10 mouse cellular contexts compared by ENCODE assay signal in the genomic region with DNA sequence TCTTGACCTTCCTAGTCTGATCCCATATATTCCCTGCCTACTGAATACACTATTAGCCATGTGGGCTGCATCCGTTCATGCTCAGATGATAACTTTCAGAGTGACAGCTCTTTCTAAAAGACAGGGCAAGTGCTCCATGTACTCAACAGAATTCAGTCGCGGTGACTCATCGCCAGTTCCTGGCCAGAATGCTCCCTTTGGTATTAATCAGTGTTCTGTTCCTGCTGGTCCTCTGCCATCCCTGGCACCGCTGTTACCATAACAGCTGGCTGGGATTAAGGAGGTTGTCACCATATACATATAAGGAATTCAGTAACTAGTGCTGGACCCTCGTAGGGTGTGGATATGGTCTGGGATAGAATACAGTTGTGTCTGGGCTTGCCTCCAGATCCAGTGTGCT. TPM values are rescaled to one million over a fixed set of nuclear protein-coding genes. Genes with fewer than 3 reads are reported as not detected.
DNase-seq lines count a peak whose midpoint lies in the region; ATAC-seq and TF ChIP-seq lines count a peak whose summit lies in the region.
"Had no signal": no experiment of that assay in that cellular context is flagged by ENCODE, and none has a peak within 500 bp of the region (broad histone marks: within the 10 kb centered on the region; RNA-seq: fewer than 3 reads in every experiment).

No protein-coding gene starts in this region.

- no peak for TF ChIP-seq CTCF in layer of hippocampus, adult 2 months (conservative IDR thresholded peaks at IDR 0.05)

- WGBS in limb, embryonic 14.5 days, result 69% methylated on average over 6 of the region's 6 CpGs
- WGBS in limb, embryonic 10.5 days, result 88% methylated on average over 6 of the region's 6 CpGs

- no peak overlapping the region for H3K27ac ChIP-seq in limb, embryonic 14.5 days (replicated peaks; ENCODE audit: low read depth, low read length)
- H3K27ac ChIP-seq in limb, embryonic 10.5 days, result no peak overlapping the region
- H3K27ac ChIP-seq in layer of hippocampus, adult 2 months, result peak overlapping the region; percentile 83
- H3K27ac ChIP-seq: liver, embryonic 15.5 days had no signal

- H3K9ac ChIP-seq in limb, embryonic 14.5 days (ENCODE audit: low read depth, low read length, severe bottlenecking), result no peak overlapping the region
- H3K9ac ChIP-seq: liver, embryonic 15.5 days had no signal

- peaks cover 7% of the 10 kb centered on the region; the same call in 1 of the 2 replicates for H3K4me1 ChIP-seq in limb, embryonic 14.5 days (ENCODE audit: control insufficient read depth, insufficient read depth, low read length)
- peaks cover 25% of the 10 kb centered on the region for H3K4me1 ChIP-seq in limb, embryonic 10.5 days

- H3K27me3 ChIP-seq in limb, embryonic 14.5 days (ENCODE audit: control insufficient read depth, insufficient read depth, low read length), result no peaks in the 10 kb centered on the region
- H3K27me3 ChIP-seq in limb, embryonic 10.5 days (ENCODE audit: low read depth, poor library complexity, severe bottlenecking), result no peaks in the 10 kb centered on the region

- no peak for TF ChIP-seq POLR2A in limb, embryonic 14.5 days (IDR thresholded peaks at IDR 0.05; ENCODE audit: borderline replicate concordance, extremely low read depth, insufficient read depth, insufficient read length)

- no peak overlapping the region for H3K4me2 ChIP-seq in limb, embryonic 14.5 days (replicated peaks; ENCODE audit: low read depth, low read length, severe bottlenecking)
- H3K4me2 ChIP-seq: liver, embryonic 15.5 days had no signal

- DNase-seq in limb, embryonic 14.5 days (ENCODE audit: low spot score), result peak; percentile 71
- no peak for DNase-seq in limb, embryonic 10.5 days (ENCODE audit: low spot score)
- DNase-seq in gastrocnemius, postnatal 14 days, result peak; percentile 78
- peak; percentile 63 to 68 for DNase-seq in layer of hippocampus, adult 2 months (ENCODE audit: low spot score in 2 of 2)
- DNase-seq in testis, postnatal 10 days (ENCODE audit: low spot score), result peak; percentile 44
- DNase-seq in cerebellum, postnatal 4 days (ENCODE audit: low spot score in 2 of 2), result no peak
- DNase-seq in left cerebral cortex, postnatal 36 days (ENCODE audit: low spot score in 2 of 2), result no peak

- intact Hi-C loops in gastrocnemius, postnatal 14 days (cut with DNase I; ENCODE audit: low total_unique reads), result no loop called here
- intact Hi-C loops in left cerebral cortex, postnatal 36 days (cut with DNase I), result no loop called here

- H3K4me3 ChIP-seq in limb, embryonic 14.5 days (replicated peaks; ENCODE audit: low read length), result no peak overlapping the region
- H3K4me3 ChIP-seq in limb, embryonic 10.5 days, result no peak overlapping the region
- no peak overlapping the region for H3K4me3 ChIP-seq in layer of hippocampus, adult 2 months
- H3K4me3 ChIP-seq: liver, embryonic 15.5 days had no signal

- H3K36me3 ChIP-seq in limb, embryonic 14.5 days (ENCODE audit: control insufficient read depth, insufficient read depth, low read length), result no peaks in the 10 kb centered on the region
- H3K36me3 ChIP-seq in limb, embryonic 10.5 days, result no peaks in the 10 kb centered on the region
- H3K36me3 ChIP-seq: liver, embryonic 15.5 days had no signal

- no peaks in the 10 kb centered on the region for H3K9me3 ChIP-seq in limb, embryonic 14.5 days (ENCODE audit: control insufficient read depth, low read length)
- H3K9me3 ChIP-seq in limb, embryonic 10.5 days (replicated peaks), result no peaks in the 10 kb centered on the region
- H3K9me3 ChIP-seq: liver, embryonic 15.5 days had no signal

- ATAC-seq in limb, embryonic 14.5 days (ENCODE audit: low FRiP score, low read depth), result peak; percentile 53
- ATAC-seq in cerebellum, adult (ENCODE audit: insufficient number of reproducible peaks, low FRiP score, low TSS enrichment), result no peak

RNA-seq across cellular contexts. Expression of a gene that starts 23.7 kb away (rescaled TPM):
- polyA plus RNA-seq in limb, embryonic 14.5 days (2012; rRNA removed), result 10.7 and 11.3 TPM in 2 replicates
- polyA plus RNA-seq in limb, embryonic 14.5 days (2014; fragmentation: Nextera tagmentation; extraction: Ambion mirVana), result 14.6 and 18.4 TPM in 2 replicates
- 8.0 and 9.7 TPM in 2 replicates for polyA plus RNA-seq in limb, embryonic 10.5 days (2016; fragmentation: Nextera tagmentation; extraction: Ambion mirVana)
- 1 to 10 TPM; 3.4 to 5.0 TPM for total RNA-seq in gastrocnemius, postnatal 14 days (2021)
- 10 to 100 TPM; 24.4 to 28.5 TPM for total RNA-seq in layer of hippocampus, adult 2 months (2021)
- 10 to 100 TPM in 1 of 2 experiments, 1 to 10 TPM in 1; 7.2 to 10.9 TPM for total RNA-seq in left cerebral cortex, postnatal 36 days (2021)
- total RNA-seq: MEL had no signal

Comparison
In these comparisons a context has a peak if more than half of its experiments do, and no peak if none do; other contexts are left out.
1. DNase-seq: peak in limb, embryonic 14.5 days (single experiment), gastrocnemius, postnatal 14 days (single experiment), layer of hippocampus, adult 2 months (2 of 2) and testis, postnatal 10 days (single experiment); none in limb, embryonic 10.5 days (single experiment), cerebellum, postnatal 4 days (0 of 2) and left cerebral cortex, postnatal 36 days (0 of 2).